Mouse (Mus musculus): Measurements from ENCODE around the gene Gm20388.

DNA sequence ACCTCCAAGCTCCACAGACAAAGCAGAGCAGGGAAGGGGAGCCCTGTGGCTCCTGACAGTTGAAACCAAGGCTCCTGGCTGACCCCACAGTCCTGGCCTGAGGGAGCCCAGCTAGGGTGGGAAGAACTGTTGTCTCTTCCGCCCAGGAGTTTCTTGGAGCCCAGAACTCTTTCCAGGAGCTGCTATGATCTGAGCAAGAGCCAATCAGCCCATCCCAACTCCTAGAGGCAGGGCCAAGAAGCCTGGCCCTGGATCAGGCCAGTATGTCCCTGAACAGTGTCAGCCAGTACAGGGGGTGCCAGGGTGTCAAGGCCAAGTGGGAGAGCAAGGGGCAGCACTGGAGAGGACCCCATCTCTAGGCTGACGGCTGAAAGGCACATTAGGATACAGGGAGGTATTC, 2401.9 kb downstream of the Gm20388 start:
- TF ChIP-seq CTCF (IDR thresholded peaks at IDR 0.05; ENCODE audit: low read depth, low read length) (no peak), POLR2AphosphoS5 (IDR thresholded peaks at IDR 0.05; ENCODE audit: insufficient replicate concordance, low read depth, low read length) (no peak)

Measured in G1E (cell line).